Mouse (Mus musculus) kidney, adult 8-10 months (tissue): Measurements from ENCODE around the gene Ascc1.

Source experiments
- DNase-seq, 2 experiments: peaks; one replicate each; pipeline ENCODE4 v3.0.0; 2022

The Ascc1 gene

GRCm38 (mm10) chr10:60080982-60081825 is 78.6 kb downstream of the Ascc1 start:
- peak; percentile 58 to 78 for DNase-seq

GRCm38 (mm10) chr10:60081905-60082304 is 79.3 kb downstream of the Ascc1 start:
- DNase-seq: no peak

- no peak for DNase-seq
Measured at GRCm38 (mm10) chr10:60084065-60084464, 81.5 kb downstream of the Ascc1 start.

GRCm38 (mm10) chr10:60092311-60092710 is 89.7 kb downstream of the Ascc1 start:
- no peak for DNase-seq

GRCm38 (mm10) chr10:60093751-60094150 is 91.1 kb downstream of the Ascc1 start:
- no peak for DNase-seq

GRCm38 (mm10) chr10:60095558-60095957 is 93.0 kb downstream of the Ascc1 start:
- no peak for DNase-seq

GRCm38 (mm10) chr10:60096302-60096701 is 93.7 kb downstream of the Ascc1 start:
- DNase-seq: no peak

- DNase-seq: no peak
Measured at GRCm38 (mm10) chr10:60097146-60097545, 94.5 kb downstream of the Ascc1 start.

- no peak for DNase-seq
Measured at GRCm38 (mm10) chr10:60097774-60098173, 95.2 kb downstream of the Ascc1 start.

- no peak for DNase-seq
Measured at GRCm38 (mm10) chr10:60105391-60106145, 103.0 kb downstream of the Ascc1 start.

- no peak for DNase-seq
Measured at GRCm38 (mm10) chr10:60106146-60106530, 103.5 kb downstream of the Ascc1 start, which contains the start of gene Spock2. Gene Spock2 (plus strand): TSS chr10:60106219.

GRCm38 (mm10) chr10:60106531-60107186 is 104.1 kb downstream of the Ascc1 start:
- DNase-seq: no peak

GRCm38 (mm10) chr10:60107448-60107847 is 104.8 kb downstream of the Ascc1 start:
- no peak for DNase-seq

- DNase-seq: no peak
Measured at GRCm38 (mm10) chr10:60108321-60109111, 105.9 kb downstream of the Ascc1 start.

GRCm38 (mm10) chr10:60109336-60109735 is 106.7 kb downstream of the Ascc1 start:
- DNase-seq: no peak

- no peak for DNase-seq
Measured at GRCm38 (mm10) chr10:60109989-60110388, 107.4 kb downstream of the Ascc1 start.

GRCm38 (mm10) chr10:60110908-60111475 is 108.4 kb downstream of the Ascc1 start:
- no peak for DNase-seq

- peak in 1 of 2 experiments; percentile 36 for DNase-seq
Measured at GRCm38 (mm10) chr10:60113965-60114690, 111.5 kb downstream of the Ascc1 start.

- DNase-seq: no peak
Measured at GRCm38 (mm10) chr10:60115345-60116185, 113.0 kb downstream of the Ascc1 start.

- DNase-seq: no peak
Measured at GRCm38 (mm10) chr10:60116997-60117396, 114.4 kb downstream of the Ascc1 start.
